Mouse (Mus musculus) kidney, adult 18-20 months (tissue): ENCODE measurements around the gene Bcl3.

Experiments
- DNase-seq: peaks from one replicate; pipeline ENCODE4 v3.0.0; 2021

The Bcl3 gene

DNA sequence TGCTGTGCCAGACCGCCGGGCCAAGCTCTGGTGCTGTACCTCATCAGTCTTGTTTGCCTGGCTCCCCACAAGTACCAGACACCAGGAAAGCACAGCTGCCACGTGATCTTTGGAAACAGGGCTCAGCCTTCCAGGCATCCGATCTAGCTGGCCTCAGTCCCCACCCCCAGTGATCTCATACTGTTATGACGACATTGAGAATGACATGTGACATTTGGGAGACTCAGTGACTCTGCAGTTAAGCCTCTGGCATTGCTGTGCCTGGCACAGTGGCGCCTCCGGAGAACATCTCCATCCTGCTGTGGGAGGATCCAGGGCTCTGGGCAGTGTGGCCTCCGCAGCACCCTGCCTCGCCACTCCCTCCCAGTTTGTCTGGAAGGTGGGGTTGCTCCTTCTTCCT is 9.3 kb upstream of the Bcl3 start:
- no peak for DNase-seq

DNA sequence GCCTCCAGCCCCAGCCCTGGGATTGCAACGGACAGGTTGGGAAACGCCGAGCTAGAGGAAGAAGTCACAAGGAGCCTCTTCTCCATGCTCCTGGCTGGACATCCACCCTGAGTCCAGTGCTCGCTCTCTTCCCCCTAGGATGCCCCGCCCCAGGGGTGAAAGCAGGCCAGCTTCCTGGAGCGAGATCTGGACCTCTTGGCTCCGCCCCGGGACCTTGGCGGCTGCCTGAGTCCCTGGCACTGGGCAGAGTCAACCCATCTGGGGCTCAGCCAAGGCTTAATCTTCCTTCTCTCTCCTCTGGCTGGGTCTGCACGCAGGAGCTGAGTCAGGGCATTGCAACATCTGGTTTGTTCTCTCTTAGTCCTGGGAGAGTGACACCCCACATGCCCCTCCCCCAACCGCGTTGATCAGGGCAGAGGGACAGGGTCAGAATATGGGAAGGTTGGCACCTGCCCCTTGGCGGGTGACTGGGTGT is 8.1 kb upstream of the Bcl3 start:
- DNase-seq: peak; percentile 91

DNA sequence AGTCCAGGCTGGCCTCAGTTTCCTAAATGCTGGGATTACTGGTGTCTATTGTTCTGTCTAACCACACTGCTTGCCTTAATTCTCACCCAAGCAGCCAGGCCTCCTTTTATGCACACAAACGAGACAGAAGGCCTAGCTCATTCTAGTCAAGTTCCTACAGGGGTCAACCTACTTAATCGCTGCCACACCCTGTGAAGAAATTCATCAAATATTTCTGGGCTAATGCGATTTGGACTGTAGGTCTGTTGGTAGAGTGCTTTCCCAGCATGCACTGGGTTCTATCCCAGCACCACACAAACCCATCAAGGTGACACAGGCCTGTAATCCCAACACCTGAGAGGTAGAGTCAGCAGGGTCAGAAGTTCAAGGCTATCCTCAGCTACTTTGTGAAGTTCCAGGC is 7.1 kb upstream of the Bcl3 start:
- no peak for DNase-seq

DNA sequence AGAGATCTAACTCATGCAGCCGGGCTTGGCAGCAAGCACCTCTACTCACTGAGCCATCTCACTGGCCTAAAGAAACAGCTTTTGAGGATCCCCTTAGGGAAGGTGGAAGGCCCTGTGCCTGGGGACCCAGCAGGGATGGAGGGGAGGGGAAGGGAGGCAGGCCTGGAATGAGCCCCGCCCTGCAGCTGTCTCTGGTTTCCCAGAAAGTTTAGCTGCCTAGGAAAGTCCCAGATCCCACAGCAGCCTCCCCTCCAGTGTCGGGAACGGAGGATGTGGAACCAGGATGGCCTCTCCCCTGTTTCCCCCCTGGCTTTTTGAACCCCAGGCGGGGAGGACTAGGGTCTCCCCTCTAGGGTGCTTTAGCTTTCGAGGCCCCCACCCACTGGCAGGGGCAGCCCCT is 4.2 kb upstream of the Bcl3 start:
- no peak for DNase-seq

DNA sequence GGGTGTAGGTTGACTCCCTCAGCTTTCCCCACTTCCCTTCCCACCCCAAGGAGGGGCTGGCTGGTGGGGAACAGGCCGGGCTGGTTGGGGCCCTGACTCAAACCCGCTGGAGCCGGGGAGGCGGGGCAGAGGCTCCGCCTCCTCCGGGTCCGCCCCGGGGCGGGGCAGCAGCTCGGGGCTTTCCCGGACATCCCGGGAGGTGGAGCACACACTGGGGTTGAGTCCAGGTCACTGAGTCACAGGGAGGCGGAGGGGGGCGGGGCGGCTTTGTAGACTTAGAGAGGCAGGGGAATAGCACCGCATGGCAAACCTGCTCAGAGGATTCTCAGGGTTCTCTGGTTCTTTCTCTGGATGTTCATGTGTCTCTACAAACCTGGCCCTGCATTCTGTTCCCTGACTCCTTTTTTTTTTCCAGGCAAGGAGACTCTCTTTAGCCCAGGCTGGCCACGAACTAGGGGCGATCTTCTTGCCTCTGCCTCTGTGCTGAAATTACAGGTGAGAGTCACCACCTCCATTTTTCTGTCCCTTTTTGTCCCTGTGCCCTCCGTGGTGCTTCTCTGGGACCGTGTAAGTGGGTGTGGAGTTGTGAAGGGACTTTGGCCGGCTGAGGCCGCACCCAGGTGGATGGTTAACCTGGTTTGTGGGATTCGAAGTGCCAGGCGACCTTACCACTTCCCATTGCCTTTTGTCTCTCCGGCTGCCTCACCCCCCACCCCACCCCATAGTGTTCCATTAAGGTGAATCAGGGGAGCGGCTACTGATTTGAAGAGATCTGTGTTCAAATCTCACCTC is 1.8 kb upstream of the Bcl3 start:
- DNase-seq: peak; percentile 90

DNA sequence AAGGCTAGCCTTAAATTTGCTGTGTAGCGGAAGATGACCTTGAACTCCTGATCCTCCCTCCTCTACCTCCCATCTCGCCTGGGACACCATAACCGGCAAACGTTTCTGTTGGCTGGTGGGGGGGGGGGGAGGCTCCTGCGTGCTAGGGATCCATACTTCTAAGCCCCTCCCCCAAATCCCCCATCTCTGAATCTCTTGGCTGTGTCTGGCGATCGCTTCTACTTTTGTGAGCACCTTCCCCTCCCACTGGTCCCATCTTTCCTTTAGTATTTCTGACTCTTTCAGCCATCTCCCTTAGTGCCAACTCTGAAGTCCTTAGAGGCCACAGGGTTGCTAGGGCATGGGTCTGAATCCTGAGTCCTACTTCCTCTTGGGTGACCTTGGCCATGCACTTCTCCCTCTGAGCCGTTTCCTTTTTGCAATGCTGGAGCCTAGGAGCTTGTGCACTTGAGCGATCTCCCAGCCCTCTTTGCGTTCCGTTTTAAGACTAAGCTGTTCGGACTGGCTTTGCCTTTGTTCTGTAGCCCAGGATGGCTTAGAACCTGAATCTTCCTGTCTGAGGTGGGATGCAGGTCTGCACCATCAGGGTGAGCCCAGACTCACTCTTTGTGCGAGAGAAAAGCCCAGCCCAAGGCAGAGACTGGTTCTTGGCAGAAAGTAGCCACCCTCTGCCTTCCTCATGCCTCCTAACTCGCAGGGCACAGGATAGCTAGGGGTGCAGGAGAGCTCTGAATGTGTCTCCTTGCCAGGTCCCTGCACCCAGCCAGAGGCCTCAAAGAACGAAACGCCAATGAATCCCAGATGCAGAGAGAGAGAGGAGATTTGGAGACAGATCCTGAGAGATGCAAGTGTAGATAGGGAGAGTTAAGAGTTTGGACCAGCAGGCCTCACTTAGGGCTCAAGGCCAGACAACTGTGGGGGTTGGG is 949 bp upstream of the Bcl3 start:
- DNase-seq: no peak

DNA sequence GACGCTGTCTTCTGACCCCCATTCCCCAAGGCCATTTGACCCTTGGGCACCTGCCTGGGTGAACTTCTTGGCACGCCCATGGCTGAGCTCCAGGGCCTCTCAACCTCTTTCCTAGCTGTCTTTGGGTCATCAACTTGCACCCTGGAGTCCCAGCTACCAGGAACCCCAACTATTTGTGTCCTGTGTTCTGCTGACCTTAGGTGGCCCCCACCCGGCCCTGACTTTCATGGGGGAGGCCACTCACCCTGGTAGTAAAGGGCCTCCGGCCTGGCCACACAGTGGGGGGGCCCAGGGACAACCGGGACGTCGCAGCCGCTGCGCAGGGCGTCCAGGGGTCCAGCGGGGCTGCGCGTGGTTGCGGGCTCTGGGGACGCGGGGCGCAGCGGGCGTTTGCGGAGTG is 377 bp downstream of the Bcl3 start:
- DNase-seq: no peak

DNA sequence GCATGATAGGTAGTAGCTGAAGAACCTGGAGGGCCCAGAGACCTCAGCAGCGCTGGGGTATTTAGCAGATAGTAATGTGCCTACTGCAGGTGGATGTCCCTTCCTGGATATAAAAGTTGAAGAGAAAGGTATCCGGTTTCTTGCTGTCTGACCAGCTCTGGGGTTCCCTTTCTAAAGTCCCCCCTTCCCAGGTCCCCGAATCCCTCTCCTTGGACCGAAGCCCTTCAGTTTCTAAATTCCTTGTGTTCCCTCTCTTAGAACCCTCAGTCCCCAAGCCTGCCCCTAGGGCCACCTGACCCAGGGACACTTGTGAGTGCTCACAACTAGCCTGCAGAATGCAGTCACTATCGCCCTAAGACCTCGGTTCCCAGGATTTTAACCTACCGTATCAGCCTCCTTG is 937 bp downstream of the Bcl3 start:
- no peak for DNase-seq

DNA sequence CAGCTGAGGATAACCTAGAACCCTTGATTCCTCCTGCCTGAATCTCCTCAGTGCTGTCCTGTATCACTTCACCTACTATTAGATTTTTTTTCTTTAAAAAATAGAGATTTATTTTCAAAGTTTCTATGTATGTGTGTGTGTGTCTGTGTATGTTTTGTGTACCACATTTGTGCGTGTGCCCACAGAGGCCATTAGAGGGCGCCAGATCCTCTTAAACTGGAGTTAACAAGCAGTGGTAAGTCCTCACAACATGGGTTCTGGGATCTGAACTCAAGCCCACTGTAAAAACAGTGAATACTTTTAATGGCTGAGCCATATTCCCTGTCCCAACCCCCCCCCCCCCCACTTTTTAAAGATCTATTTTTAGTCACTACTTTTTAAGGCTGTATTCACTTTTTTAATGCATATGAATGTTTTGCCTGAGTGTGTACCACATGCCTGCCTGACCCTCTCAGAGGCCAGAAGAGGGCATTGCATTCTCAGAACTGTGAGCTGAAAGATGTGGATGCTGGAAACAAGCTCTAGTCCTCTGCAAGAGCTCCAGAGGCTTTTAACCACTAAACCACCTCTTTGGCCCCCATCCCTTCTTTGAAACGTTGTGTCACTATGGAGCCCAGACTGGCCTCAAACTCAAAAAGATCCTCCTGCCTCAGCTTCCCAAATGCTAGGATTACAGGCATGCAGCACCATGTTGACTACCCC is 2.1 kb downstream of the Bcl3 start:
- no peak for DNase-seq

DNA sequence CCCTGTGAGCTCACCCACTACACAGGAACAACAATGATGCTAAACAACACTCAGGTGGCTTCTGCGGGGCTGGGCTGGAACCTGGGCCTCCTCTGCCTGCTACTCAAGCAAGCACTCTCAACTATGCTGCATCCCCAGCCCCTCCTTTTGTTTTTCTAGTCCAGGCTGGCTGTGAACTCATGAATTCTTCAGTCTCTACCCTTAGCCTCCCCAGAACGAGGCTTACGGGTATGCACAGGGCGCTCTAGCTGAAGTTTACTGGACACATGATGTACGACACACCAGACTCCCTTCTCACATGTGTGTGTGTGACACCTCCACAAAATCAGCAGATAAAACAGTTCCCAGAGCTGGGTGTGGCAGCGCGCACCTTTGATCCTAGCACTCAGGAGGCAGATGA is 3.7 kb downstream of the Bcl3 start:
- DNase-seq: no peak

DNA sequence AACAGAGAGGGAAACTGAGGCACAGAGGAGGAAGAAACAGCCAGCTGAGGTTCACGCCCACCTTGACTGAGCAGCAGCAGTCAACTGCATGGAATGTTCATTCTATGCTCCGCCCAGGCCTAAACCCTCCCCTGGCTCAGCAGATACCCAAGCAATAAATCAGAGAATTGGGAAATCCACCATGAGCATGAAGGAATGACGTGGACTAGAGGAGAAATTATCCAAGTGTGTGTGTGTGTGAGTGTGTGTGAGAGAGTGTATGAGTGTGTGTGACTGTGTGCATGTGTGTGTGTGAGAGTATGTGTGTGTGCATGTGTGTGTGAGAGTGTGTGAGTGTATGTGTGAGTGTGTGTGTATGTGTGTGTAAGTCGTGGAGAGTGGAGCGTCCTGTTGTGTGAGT is 4.1 kb downstream of the Bcl3 start:
- no peak for DNase-seq

DNA sequence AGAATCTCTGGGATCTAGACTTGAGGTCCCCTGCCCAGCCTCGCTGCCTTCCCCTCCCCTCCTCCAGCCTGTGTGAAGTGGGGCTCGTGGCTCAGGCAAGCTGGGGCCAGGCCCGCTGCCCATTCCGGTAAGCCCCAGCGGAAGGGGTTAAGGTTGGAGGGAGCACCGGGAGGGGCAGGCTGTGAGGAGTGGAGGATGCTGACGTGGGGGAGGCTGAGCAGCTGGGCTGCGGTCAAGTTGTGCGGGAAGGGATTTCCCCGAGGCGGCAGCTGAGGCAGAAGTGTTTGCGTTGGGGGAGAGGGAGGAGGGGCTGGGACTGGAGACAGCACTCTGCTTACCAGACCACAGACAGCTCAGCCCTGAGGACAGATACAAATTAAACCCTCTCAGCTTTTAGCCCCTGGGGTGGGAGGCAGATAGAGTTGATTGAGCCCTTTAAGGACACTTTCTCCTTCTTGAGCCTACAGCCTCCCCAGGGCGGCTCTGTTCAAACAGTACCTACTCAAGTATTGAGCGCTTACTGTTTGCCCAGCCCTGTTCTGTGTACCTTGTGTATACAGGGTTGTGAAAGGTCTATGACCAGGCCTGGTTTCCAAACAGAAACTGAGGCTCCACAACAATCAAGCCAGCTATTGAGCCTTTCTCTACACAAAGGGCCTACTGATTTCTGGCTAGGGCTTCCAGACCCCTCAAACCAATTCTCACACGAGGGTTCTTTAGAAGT is 5.0 kb downstream of the Bcl3 start:
- no peak for DNase-seq

DNA sequence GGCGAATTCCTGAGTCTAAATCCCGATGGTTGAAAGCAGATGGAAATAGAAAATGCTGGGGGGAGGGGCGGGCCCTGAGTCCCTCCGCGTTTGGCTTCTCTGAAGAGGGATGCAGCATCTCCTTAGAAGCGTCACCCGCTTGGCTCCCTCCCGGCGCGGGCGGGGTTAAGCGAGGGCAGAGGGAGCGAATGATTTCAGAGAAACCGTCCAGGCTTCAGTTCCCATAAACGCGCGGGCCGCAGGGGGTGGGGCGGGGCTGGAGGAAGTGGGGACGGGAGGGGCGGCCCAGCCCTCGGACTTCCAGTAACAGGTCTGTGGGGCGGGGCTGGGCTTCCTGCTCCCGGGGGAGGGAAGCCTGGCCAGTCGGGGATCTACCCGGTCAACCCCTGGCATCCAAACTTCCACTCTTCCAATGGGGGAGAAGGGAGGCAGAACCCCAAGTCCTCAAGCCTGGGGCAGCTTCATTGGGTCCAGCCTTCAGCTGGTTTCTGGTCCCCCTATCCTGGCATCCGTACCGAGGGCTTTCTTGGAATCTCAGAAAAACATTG is 6.3 kb downstream of the Bcl3 start:
- DNase-seq: peak; percentile 89

DNA sequence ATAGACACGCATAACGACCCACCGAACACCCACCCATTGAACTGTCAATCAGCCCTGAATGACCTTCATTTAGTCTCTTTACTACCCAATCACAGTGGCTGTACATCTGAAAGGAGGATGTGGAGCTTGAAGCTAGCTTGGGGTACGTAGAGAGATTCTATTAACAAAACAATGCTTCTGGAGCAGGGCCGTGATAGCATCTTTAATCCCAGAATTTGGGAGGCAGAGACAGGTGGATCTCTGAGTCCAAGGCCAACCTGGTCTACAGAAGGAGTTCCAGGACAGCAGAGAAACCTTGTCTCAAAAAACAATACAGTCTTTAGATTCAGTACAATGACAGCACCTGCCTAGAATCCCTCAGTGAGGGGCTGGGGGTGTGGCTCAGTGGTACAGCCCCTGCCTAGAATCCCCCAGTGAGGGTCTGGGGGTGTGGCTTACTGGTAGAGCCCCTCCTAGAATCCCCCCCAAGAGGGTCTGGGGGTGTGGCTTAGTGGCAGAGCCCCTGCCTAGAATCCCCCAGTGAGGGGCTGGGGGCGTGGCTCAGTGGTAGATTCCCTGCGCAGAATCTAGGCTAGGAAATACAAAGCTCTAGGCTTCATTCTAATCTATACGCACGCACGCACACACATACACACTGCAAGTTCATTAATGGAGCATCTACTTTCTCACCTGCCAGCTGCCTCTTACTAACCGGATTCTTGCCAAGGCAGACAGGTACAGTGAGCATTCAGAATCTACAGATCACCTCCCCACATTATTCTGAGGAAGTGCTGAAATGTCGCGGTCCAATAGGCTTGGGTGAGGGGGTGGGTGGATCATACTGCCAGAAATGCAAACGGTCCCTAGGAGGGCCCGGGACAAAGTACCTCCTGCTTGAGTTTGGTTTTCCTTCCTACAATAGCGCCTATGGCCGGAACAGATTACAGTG is 7.0 kb downstream of the Bcl3 start:
- no peak for DNase-seq

DNA sequence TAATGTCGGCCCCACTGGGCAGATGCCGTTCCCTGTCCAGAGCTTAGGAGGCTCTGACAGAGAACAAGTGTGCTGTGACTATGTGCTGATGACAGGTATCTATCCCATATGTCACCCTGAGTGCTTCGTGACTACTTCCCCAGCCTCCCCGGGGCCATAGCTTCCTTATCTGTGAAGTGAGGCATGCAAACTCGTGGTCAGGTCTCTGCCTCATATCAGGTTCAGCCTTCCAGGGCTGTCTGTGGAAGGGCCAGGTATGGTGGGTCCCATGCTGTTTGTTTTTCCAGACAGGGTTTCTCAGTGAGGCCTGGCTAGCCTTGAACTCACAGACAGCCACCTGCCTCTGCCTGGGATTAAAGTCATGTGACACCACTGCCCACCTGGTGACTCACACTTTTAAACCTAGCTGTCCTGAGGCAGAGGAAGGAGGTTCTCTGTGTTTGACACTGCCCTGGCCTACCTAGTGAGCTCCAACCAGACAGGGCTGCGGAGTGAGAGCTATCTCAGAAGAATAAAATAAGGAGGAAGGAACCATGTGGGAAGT is 8.9 kb downstream of the Bcl3 start:
- DNase-seq: no peak

DNA sequence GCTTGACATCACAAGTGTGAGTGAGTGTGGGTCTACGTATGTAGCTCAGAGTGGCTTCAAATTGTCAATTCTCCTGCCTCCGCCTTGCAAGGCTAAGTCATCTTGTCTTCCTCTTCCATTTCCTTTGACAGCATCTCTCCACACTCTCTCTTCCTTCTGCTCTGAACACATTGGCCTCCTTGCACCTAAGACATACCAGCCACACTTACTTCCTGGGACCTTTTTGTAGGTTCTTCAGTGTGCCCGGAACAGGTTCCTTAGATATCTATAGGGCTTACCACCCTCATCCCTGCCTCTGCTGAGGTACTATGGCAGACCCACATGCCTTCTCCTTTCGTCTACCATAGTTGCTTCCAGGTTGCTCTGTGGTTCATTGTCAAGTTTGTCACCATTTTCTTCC is 9.4 kb downstream of the Bcl3 start:
- DNase-seq: no peak

DNA sequence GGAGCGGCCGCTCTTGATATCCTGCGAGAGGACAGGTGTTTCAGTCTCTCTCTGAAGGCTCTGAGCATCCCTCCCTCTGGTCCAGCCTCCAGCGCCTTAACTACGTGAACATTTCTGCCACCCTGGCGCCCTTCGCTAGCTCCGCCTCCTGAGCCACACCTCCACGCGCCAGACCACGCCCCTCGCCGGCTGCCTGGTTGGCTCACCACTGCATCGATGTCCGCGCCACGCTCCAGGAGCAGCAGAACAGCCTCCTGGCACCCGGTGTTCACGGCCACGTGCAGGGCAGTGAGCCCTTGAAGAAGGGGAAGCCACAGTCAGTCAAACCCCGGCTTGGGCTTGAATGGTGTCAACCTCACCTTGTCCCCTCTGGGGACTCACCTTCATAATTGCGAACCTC is 11.5 kb downstream of the Bcl3 start:
- peak; percentile 83 for DNase-seq

DNA sequence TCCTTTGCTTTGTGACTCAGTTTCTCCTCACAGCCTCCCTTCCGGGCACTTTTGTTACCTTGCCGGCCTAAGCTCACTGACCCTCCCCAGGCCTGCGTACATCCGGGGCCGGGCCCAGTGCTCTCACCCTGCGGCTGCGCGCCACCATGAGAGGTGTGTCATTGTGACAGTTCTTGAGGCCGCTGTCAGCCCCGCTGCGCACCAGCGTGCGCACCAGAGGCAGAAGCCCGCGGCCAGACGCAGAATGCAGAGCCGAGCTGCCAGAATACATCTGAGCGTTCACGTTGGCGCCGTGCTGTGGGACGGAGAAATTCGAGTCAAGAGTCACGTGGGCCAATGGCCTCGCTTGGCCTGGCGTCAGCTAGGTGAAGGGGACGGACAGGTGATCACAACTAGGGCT is 13.2 kb downstream of the Bcl3 start:
- peak; percentile 56 for DNase-seq

DNA sequence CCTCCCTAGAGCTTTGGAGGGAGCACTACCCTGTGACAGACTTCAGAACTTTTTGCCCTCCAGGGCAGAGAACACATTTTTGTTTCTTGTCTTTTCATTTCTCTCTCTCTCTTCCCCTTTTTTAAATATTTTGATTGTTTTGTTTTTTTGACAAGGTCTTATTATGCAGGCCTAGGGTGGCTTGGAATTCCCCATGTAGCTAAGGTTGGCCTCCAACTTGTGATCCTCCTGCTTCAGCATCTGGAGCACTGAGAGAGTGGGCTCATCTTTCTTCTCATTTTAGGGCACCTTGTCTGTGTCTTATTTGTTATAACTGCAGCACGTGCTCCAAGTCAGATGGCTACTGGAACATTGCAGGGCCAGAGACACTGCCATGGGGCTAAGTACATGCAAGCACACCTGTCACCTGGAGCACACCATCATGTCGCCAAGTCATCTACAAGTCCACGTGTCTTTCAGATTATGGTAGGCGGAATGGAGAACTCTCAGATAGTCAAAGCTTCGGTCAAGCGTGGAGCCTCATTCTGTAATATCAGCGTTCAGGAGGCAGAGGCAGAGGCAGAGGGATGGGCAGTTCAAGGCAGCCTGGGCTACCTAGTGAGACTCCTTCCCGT is 16.1 kb downstream of the Bcl3 start:
- DNase-seq: no peak

DNA sequence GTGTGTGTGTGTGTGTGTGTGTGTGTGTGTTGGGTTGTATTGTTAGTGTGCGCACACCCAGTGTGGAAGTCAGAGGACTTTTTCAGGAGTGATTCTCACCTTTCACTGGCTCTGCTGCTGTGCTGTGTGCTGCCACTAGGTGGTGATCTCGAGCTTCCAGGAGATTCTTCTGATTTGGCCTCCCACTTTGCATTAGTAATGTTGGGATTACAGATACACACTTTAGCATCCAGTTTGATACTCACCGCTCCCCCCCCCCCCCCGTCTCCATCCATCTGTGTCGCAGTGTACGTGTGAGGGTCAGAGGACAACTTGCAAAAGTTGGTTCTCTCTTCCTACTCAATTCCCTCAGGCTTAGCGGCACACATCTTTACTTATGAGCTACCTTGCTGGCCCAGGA is 19.6 kb downstream of the Bcl3 start:
- DNase-seq: peak; percentile 84

DNA sequence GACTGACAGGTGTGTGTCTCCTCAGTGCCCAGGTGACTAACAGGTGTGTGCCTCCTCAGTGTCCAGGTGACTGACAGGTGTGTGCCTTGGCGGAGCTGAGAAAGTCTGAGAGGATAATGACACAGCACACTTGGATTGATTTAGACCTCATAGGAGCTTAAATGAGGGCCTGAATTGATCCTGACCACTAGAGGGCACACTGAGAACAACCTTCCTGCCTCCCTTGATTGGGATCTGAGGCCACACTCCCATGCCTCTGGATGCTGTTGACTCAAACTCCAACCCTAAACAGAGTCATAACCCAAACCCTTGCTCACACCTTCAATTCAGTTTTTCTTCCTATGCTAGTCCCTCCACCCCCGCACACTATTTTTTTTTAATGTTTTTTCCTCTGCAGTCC is 21.8 kb downstream of the Bcl3 start:
- DNase-seq: peak; percentile 65
